ENCODE assay signal across 8 mouse cellular contexts in the genomic region with DNA sequence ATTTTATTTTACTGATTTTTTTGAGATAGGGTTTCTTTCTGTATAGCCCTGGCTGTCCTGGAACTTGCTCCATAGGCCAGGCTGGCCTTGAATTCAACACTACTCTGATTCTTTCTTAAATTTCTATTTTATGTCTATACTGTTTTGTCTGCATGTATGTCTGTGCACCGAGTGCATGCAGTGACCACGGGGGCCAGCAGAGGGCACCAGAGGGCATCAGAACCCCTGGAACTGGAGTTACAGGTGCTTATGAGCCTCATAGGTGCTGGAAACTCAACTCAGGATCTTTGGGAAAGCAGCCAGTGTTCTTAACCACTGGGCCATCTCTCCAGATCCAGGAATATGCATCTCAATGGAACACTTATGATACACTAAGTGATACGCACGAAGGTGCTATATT.
DNase-seq lines count a peak whose midpoint lies in the region; TF ChIP-seq lines count a peak whose summit lies in the region.

No protein-coding gene starts in this region.

- TF ChIP-seq CTCF in gastrocnemius, adult 2 months (IDR thresholded peaks at IDR 0.05), result peak; percentile 65

- H3K27ac ChIP-seq in gastrocnemius, adult 2 months, result no peak overlapping the region

- H3K4me3 ChIP-seq in gastrocnemius, adult 2 months, result no peak overlapping the region

- intact Hi-C loops in gastrocnemius, adult 2 months (cut with DNase I), result no loop called here

- DNase-seq in gastrocnemius, adult 2 months, result no peak
- no peak for DNase-seq in gastrocnemius, postnatal 25 days
- peak; percentile 37 for DNase-seq in spleen, adult 12 weeks (ENCODE audit: low spot score)
- no peak for DNase-seq in spleen, postnatal 36 days (ENCODE audit: low spot score in 2 of 2)
- peak; percentile 55 for DNase-seq in kidney, postnatal 10 days
- DNase-seq in testis, postnatal 10 days (ENCODE audit: low spot score), result peak; percentile 67
- DNase-seq in right cerebral cortex, adult 18-20 months, result no peak
- no peak for DNase-seq in frontal cortex, postnatal 25 days (ENCODE audit: low spot score in 2 of 2)

Comparison
In these comparisons a context has a peak if more than half of its experiments do, and no peak if none do; other contexts are left out.
1. DNase-seq: peak in spleen, adult 12 weeks (single experiment), kidney, postnatal 10 days (single experiment) and testis, postnatal 10 days (single experiment); none in gastrocnemius, adult 2 months (single experiment), gastrocnemius, postnatal 25 days (single experiment), spleen, postnatal 36 days (0 of 2), right cerebral cortex, adult 18-20 months (single experiment) and frontal cortex, postnatal 25 days (0 of 2).